Mouse (Mus musculus): ENCODE data around the gene Eif4a1. TPM values are rescaled to one million over a fixed set of nuclear protein-coding genes. Genes with fewer than 3 reads are reported as not detected.
"Not testable (repeated sequence)": the region's sequence is repeated elsewhere in the genome, so short reads cannot be mapped to it uniquely, and the experiment has no call there.

Gene Eif4a1
- polyA plus RNA-seq, 1 experiment from 2014 or later: 563 TPM

DNA sequence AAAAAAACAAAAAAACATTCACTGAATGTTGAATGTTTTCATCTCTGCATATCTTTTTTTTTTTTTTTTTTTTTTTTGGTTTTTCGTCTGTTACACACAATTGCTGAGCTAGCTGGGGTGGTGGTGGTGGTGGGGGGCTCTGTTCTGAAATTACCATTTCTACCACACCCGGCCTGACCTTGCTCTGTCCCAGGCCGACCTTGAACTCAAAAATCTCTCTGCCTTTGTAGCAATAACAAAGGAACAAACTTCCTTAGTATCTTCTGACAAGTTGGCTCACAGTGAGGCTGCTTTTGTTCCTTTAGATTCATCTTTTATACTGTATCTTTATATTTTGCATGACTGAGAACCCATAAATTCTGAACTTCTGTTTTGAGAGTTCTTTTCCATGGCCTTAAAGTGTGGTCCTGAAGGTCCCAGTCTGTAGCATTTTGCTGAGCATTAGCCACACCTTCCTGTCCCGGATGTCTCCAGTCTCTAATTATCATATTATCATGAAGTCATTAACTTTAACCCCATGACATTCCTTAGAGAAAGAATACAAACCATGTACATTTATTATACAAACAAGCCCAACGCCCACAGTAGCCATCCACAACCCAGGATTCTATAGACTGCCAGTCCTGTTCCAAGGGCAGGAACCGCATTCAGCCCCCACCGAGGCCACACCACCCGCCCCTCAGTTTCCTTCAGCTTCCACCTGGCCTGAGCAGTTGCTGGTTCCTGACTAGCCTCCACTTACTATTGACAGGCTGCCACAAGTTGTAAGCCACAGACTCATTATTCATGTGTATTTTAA, 31.8 kb upstream of the Eif4a1 start:
- Histone ChIP-seq H3K36me3 (ENCODE audit: control insufficient read depth, insufficient read depth) (no peaks in the 10 kb centered on the region), H3K27me3 (replicated peaks; ENCODE audit: control insufficient read depth, insufficient read depth, low read length) (no peaks in the 10 kb centered on the region), H3K27ac (ENCODE audit: low read length) (no peak overlapping the region), H3K4me3 (replicated peaks; ENCODE audit: low read length) (no peak overlapping the region), H3K9ac (replicated peaks; ENCODE audit: low read depth, low read length) (no peak overlapping the region), H3K4me1 (replicated peaks; ENCODE audit: control insufficient read depth, insufficient read depth, low read length) (peaks cover 5% of the 10 kb centered on the region; the same call in 1 of the 2 replicates), H3K9me3 (ENCODE audit: control insufficient read depth, low read length) (no peaks in the 10 kb centered on the region), H3K4me2 (ENCODE audit: low read length) (no peak overlapping the region)
- 69% methylated on average over 8 of the region's 8 CpGs for WGBS
- no peak for ATAC-seq

DNA sequence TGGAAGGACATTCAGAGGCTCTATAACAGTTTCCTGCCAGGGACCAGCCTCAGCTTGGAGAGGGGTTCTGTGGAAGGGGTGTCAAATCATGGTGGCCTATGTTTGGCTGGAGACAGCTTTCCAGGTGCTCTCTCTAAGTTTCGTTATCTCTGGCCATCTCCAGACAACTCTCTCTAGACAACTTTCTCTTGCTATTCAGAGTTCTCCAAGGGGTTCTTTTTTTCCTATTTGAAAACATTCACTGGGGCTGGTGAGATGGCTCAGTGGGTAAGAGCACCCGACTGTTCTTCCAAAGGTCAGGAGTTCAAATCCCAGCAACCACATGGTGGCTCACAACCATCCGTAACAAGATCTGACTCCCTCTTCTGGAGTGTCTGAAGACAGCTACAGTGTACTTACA, 31.2 kb upstream of the Eif4a1 start:
- 78% methylated on average over 2 of the region's 3 CpGs for WGBS
- not testable (repeated sequence) for H3K9ac ChIP-seq (replicated peaks; ENCODE audit: low read depth, low read length); H3K9me3 ChIP-seq (ENCODE audit: control insufficient read depth, low read length); H3K36me3 ChIP-seq (ENCODE audit: control insufficient read depth, insufficient read depth); H3K27me3 ChIP-seq (replicated peaks; ENCODE audit: control insufficient read depth, insufficient read depth, low read length); ATAC-seq; H3K4me2 ChIP-seq (ENCODE audit: low read length); H3K4me3 ChIP-seq (replicated peaks; ENCODE audit: low read length); H3K27ac ChIP-seq (ENCODE audit: low read length); H3K4me1 ChIP-seq (replicated peaks; ENCODE audit: control insufficient read depth, insufficient read depth, low read length)

DNA sequence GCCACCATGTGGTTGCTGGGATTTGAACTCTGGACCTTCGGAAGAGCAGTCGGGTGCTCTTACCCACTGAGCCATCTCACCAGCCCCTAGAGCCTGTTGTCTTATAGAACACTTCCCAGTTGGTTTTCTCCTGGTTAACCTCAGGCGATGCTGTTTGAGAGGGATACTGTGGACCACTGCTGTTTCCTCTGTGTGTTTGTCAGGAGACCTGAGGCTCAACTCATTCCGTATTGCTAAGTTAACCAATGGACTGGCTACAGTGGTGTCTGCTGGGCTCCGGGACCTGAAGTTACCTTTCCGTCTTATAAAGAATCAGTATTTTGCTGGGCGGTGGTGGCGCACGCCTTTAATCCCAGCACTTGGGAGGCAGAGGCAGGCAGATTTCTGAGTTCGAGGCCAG, 30.7 kb upstream of the Eif4a1 start:
- not testable (repeated sequence) for H3K4me2 ChIP-seq (ENCODE audit: low read length); H3K27me3 ChIP-seq (replicated peaks; ENCODE audit: control insufficient read depth, insufficient read depth, low read length); H3K4me1 ChIP-seq (replicated peaks; ENCODE audit: control insufficient read depth, insufficient read depth, low read length); H3K27ac ChIP-seq (ENCODE audit: low read length); ATAC-seq; H3K9me3 ChIP-seq (ENCODE audit: control insufficient read depth, low read length); H3K36me3 ChIP-seq (ENCODE audit: control insufficient read depth, insufficient read depth); H3K9ac ChIP-seq (replicated peaks; ENCODE audit: low read depth, low read length); H3K4me3 ChIP-seq (replicated peaks; ENCODE audit: low read length)
- 91% methylated on average over 10 of the region's 10 CpGs for WGBS

DNA sequence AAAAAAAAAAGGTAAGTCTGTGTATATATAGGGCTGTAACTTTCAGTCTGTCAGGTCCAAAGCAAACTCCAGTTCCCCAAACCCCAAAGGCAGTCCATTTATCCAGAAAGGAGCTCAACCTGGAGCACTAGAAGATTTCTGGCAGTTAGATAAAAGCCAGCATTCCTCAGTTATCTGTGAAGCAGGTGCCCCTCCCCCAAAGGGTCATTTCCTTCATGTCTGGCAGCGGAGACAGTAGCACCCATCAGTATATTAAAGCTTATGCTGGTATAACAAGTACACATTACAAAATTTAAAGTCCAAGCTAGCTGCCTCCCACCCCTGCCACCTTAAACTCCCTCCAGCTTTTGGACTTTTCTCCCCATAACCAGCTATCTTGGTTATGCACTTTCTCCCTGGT, 27.4 kb upstream of the Eif4a1 start:
- H3K27me3 ChIP-seq (replicated peaks; ENCODE audit: control insufficient read depth, insufficient read depth, low read length): no peaks in the 10 kb centered on the region
- H3K36me3 ChIP-seq (ENCODE audit: control insufficient read depth, insufficient read depth): no peaks in the 10 kb centered on the region
- no peaks in the 10 kb centered on the region for H3K9me3 ChIP-seq (ENCODE audit: control insufficient read depth, low read length)
- ATAC-seq: no peak
- H3K4me1 ChIP-seq (replicated peaks; ENCODE audit: control insufficient read depth, insufficient read depth, low read length): peaks cover 11% of the 10 kb centered on the region
- H3K9ac ChIP-seq (replicated peaks; ENCODE audit: low read depth, low read length): no peak overlapping the region
- 96% methylated on average over 1 of the region's 1 CpGs for WGBS
- H3K4me2 ChIP-seq (ENCODE audit: low read length): no peak overlapping the region
- no peak overlapping the region for H3K4me3 ChIP-seq (replicated peaks; ENCODE audit: low read length)
- H3K27ac ChIP-seq (ENCODE audit: low read length): no peak overlapping the region

DNA sequence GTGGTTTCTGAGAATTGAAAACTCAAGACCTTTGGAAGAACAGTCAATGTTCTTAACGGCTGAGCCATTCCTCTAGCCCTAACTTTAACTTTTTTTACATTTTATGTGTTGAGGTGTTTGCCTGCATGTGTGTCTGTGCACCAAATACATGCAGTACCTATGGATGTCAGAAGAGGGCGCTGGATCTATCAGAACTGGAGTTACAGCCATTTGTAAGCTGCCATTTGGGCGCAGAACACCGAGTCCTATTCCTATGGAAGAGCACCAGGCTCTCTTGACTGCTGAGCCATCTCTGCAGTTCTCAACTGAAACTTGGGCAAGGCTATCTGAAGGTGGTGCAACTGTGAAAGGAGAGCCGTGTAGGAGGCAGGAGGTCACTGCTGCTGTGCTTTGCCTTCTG, 26.4 kb upstream of the Eif4a1 start:
- no peaks in the 10 kb centered on the region for H3K27me3 ChIP-seq (replicated peaks; ENCODE audit: control insufficient read depth, insufficient read depth, low read length)
- H3K27ac ChIP-seq (ENCODE audit: low read length): no peak overlapping the region
- no peaks in the 10 kb centered on the region for H3K9me3 ChIP-seq (ENCODE audit: control insufficient read depth, low read length)
- peaks cover 11% of the 10 kb centered on the region for H3K4me1 ChIP-seq (replicated peaks; ENCODE audit: control insufficient read depth, insufficient read depth, low read length)
- no peak overlapping the region for H3K4me2 ChIP-seq (ENCODE audit: low read length)
- 70% methylated on average over 5 of the region's 5 CpGs for WGBS
- no peaks in the 10 kb centered on the region for H3K36me3 ChIP-seq (ENCODE audit: control insufficient read depth, insufficient read depth)
- ATAC-seq: no peak
- no peak overlapping the region for H3K9ac ChIP-seq (replicated peaks; ENCODE audit: low read depth, low read length)
- no peak overlapping the region for H3K4me3 ChIP-seq (replicated peaks; ENCODE audit: low read length)

DNA sequence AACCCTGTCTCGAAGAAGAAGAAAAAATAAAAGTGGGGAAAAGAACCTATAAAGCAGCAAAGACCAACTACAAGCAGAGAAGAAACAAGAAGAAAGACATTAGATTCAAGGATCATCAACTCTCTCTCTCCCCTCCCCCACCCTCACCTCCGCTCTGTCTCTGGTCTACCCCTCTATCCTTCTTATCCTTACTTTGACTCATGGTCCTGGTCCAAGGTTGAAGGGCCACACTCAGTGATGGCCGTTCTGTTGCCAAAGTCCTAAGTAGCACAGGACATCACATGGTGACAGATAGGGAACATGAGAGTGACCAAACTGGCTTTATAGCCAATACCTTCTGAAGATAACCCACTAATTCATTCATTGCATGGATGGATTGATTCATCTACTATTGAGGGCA, 25.2 kb upstream of the Eif4a1 start:
- no peak for ATAC-seq
- no peak overlapping the region for H3K4me3 ChIP-seq (replicated peaks; ENCODE audit: low read length)
- no peak overlapping the region for H3K9ac ChIP-seq (replicated peaks; ENCODE audit: low read depth, low read length)
- no peaks in the 10 kb centered on the region for H3K36me3 ChIP-seq (ENCODE audit: control insufficient read depth, insufficient read depth)
- H3K4me2 ChIP-seq (ENCODE audit: low read length): no peak overlapping the region
- H3K27me3 ChIP-seq (replicated peaks; ENCODE audit: control insufficient read depth, insufficient read depth, low read length): no peaks in the 10 kb centered on the region
- no peaks in the 10 kb centered on the region for H3K9me3 ChIP-seq (ENCODE audit: control insufficient read depth, low read length)
- H3K27ac ChIP-seq (ENCODE audit: low read length): no peak overlapping the region
- WGBS: 86% methylated on average over 2 of the region's 3 CpGs
- H3K4me1 ChIP-seq (replicated peaks; ENCODE audit: control insufficient read depth, insufficient read depth, low read length): peaks cover 11% of the 10 kb centered on the region

DNA sequence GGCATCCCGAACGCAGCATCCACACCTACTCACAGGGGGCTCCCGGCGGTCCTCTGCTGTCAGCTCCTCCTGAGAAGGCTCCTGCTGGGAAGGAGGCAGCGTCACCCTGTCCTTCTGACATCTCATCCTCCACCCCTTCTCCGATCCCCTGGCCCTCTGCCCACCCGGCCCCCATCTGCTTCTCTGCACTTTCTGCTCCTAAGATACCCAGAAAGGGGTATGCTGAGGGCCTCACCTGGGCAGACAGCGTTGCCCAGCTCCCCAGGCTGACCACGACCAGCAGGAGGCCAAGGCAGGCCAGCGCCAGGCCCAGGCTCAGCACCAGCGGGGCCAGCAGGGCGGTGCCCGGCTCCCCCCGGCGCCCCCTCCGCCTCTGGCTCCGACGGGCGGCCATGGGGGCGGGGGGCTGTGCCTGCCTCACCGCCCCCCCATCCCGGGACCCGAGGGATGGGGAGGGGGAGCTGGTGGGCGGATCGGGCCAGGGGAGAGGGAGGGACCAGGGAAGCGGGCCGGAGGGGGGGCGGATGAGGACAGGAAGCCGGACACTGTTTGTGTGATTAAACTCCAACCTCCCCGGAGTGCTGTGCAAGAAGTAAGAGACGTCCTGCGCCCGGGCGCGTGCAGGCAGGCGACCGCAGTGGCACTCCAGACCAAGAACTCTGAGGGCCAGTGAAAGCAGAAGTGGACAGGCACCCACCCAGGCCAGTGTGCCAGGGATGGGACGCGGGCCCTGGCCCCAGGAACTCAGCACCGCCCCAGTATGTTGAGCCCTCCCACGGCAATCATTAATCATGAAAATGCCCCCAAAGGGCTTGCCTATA, 23.3 kb upstream of the Eif4a1 start, which contains the start of the genes Tnfsf12 and Tnfsfm13:
Gene Tnfsf12, minus strand, starts transcription at position 489 of the 821 bp plus-strand sequence.
Gene Tnfsfm13, minus strand, starts transcription at position 738 of the 821 bp plus-strand sequence.
- Histone ChIP-seq H3K9ac (replicated peaks; ENCODE audit: low read depth, low read length) (peak within 1 kb of the TSS; percentile 68), H3K4me3 (replicated peaks; ENCODE audit: low read length) (peak within 1 kb of the TSS; percentile 44), H3K4me2 (ENCODE audit: low read length) (peak within 1 kb of the TSS; percentile 90), H3K4me1 (replicated peaks; ENCODE audit: control insufficient read depth, insufficient read depth, low read length) (peaks cover 11% of the 10 kb centered on the region), H3K36me3 (ENCODE audit: control insufficient read depth, insufficient read depth) (no peaks in the 10 kb centered on the region), H3K27me3 (replicated peaks; ENCODE audit: control insufficient read depth, insufficient read depth, low read length) (no peaks in the 10 kb centered on the region), H3K27ac (ENCODE audit: low read length) (no peak within 1 kb of the TSS), H3K9me3 (ENCODE audit: control insufficient read depth, low read length) (no peaks in the 10 kb centered on the region)
- peak; percentile 20; the same call in 1 of the 2 replicates for ATAC-seq
- WGBS: 2% methylated on average over 41 of the region's 41 CpGs

DNA sequence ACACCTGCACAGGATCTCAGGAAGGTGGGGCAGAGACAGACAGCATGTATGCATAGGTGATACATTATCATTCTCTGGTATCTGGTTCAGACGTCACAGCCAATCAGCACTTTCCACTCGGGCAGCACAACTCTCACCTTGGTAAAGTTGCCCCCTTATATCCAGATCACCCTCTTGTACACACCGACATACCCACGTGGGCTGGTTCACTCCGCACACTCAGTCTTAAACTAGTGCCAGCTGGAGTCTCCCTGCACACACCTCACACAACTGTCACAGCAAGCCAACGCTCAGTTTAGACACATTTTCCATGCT, 22.8 kb upstream of the Eif4a1 start:
- no peak overlapping the region for H3K27ac ChIP-seq (ENCODE audit: low read length)
- peaks cover 11% of the 10 kb centered on the region for H3K4me1 ChIP-seq (replicated peaks; ENCODE audit: control insufficient read depth, insufficient read depth, low read length)
- 0 out of 2 replicates have a peak, but pooled peaks have one; percentile 47 for ATAC-seq
- peak overlapping the region; percentile 44 for H3K4me3 ChIP-seq (replicated peaks; ENCODE audit: low read length)
- no peaks in the 10 kb centered on the region for H3K9me3 ChIP-seq (ENCODE audit: control insufficient read depth, low read length)
- peak overlapping the region; percentile 68 for H3K9ac ChIP-seq (replicated peaks; ENCODE audit: low read depth, low read length)
- 24% methylated on average over 6 of the region's 6 CpGs for WGBS
- peak overlapping the region; percentile 90 for H3K4me2 ChIP-seq (ENCODE audit: low read length)
- H3K27me3 ChIP-seq (replicated peaks; ENCODE audit: control insufficient read depth, insufficient read depth, low read length): no peaks in the 10 kb centered on the region
- no peaks in the 10 kb centered on the region for H3K36me3 ChIP-seq (ENCODE audit: control insufficient read depth, insufficient read depth)

DNA sequence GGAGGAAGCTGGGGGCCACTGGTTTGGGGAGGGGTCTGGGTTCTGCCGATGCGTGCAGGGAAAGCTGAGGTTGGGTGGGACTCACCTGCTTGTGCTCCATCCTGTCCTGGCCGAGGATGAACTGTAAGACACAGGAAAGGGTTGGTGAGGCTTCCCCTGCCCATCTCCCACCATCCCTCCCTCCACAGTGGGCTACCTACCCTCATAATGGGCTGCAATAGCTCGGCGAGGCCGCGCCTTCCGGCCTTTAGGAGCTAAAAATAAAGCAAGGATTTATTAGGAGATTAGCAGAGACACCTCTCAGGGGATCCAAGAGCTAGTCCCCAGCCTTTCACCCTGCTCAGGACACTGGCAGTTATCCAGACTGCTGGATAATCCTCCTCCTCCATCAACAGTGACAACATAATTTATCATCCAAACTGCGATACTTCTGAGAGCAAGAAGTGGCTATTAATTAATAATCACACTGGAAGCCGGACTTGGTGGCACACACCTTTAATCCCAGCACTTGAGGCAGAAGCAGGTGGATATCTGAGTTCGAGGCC, 21.3 kb upstream of the Eif4a1 start:
- Histone ChIP-seq H3K27ac (ENCODE audit: low read length) (no peak overlapping the region), H3K4me3 (replicated peaks; ENCODE audit: low read length) (no peak overlapping the region), H3K4me2 (ENCODE audit: low read length) (no peak overlapping the region), H3K4me1 (replicated peaks; ENCODE audit: control insufficient read depth, insufficient read depth, low read length) (peaks cover 11% of the 10 kb centered on the region), H3K9me3 (ENCODE audit: control insufficient read depth, low read length) (no peaks in the 10 kb centered on the region), H3K36me3 (ENCODE audit: control insufficient read depth, insufficient read depth) (no peaks in the 10 kb centered on the region), H3K27me3 (replicated peaks; ENCODE audit: control insufficient read depth, insufficient read depth, low read length) (no peaks in the 10 kb centered on the region), H3K9ac (replicated peaks; ENCODE audit: low read depth, low read length) (no peak overlapping the region)
- ATAC-seq: no peak
- 67% methylated on average over 11 of the region's 11 CpGs for WGBS
